Mouse (Mus musculus): ENCODE results near the gene Gltp. TPM values are rescaled to one million over a fixed set of nuclear protein-coding genes. Genes with fewer than 3 reads are reported as not detected.

Gltp gene
- 81.6 and 87.4 TPM in 2 replicates for polyA plus RNA-seq (2014; fragmentation: Nextera tagmentation; extraction: Ambion mirVana)

DNA sequence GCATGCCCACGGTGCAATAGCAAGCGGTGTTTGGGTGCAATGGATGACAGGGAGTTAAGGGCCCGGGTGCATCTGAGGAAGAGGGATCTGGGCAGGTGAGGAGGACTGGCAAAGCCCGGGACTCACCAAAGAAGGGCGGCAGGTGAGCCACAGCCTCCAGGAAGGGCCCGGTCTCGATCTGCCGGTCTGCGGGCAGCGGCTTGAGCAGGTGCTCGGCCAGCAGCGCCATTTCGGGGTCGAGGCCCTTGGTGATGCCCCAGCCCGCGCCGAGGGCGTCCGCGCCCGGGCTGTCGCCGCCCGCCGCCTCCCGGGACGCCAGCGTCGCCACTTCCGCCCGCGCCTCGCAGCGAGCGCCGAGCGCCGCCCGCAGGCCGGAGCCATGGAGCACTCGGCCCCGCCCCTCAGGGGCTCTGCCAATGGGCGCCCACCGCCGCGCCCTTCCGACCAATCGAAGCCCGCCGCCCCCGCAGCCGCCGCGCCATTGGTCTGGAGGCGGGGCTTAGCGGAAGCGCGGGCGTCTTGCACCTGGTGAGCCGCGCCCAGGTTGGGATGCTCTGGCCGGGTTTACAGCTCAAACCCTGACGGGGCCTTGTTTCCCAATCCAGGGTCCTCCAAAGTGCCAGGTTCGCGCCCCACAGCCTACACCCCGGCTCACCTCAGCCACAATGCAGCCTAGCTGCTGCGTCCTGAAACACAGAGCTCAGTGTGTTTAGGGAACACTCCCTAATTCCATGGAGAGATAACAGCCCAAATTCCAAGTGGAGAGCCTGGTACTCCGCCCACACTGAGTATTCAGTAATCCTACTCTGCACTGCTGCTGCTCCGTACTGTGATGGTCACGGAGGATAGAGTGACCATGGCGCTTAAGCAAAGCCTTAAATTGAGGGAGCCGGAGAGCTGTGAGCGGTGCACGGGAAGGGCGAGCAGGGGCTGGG is at the start of gene Gltp:
Gene Gltp (minus strand): TSS at position 352 of the 935 bp plus-strand sequence.
- WGBS = 5% methylated on average over 58 of the region's 75 CpGs
- peak; percentile 96 for ATAC-seq (ENCODE audit: insufficient number of reproducible peaks, insufficient read depth, low FRiP score, low read depth)
- Histone ChIP-seq H3K4me3 (ENCODE audit: low read depth, low read length) (peak within 1 kb of the TSS; percentile 68), H3K27ac (ENCODE audit: low read length) (no peak within 1 kb of the TSS), H3K36me3 (ENCODE audit: control insufficient read depth, insufficient read depth, low read length) (no peaks in the 10 kb centered on the region), H3K4me1 (ENCODE audit: control insufficient read depth, insufficient read depth, low read length) (peaks cover 14% of the 10 kb centered on the region; the same call in 1 of the 2 replicates), H3K9me3 (ENCODE audit: control insufficient read depth, low read depth, low read length) (no peaks in the 10 kb centered on the region), H3K27me3 (ENCODE audit: control insufficient read depth, insufficient read depth, low read length) (no peaks in the 10 kb centered on the region), H3K4me2 (replicated peaks; ENCODE audit: low read depth, low read length) (peak within 1 kb of the TSS; percentile 95), H3K9ac (replicated peaks; ENCODE audit: low read depth, low read length) (peak within 1 kb of the TSS; percentile 61)

DNA sequence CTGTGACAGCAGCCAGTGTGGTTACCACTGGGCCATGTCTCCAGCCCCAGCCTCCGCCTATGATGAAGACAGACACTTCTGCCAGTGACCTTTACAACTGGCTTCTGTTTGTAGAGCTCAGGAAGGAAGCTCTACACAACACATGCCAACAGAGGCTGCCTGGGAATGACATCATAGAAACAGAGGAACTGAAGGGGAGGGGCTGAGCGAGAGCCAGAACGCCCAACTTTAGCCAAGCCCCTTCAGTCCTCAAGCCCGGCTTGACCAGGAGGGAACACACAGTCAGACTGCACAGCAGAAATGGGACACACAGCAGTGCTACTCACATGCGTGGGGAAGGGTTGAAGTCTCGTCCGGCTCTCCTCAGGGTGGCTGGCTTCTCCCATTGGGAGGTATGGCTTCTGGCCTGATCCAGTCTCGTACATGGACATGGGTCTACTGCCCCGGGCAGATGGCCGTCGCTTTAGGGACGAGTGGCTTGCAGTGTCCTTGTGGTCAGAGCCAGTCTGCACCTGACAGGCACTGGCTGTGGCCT is 48.0 kb upstream of the Gltp start:
- ATAC-seq (ENCODE audit: insufficient number of reproducible peaks, insufficient read depth, low FRiP score, low read depth) = no peak
- no peak overlapping the region for H3K27ac ChIP-seq (ENCODE audit: low read length)

DNA sequence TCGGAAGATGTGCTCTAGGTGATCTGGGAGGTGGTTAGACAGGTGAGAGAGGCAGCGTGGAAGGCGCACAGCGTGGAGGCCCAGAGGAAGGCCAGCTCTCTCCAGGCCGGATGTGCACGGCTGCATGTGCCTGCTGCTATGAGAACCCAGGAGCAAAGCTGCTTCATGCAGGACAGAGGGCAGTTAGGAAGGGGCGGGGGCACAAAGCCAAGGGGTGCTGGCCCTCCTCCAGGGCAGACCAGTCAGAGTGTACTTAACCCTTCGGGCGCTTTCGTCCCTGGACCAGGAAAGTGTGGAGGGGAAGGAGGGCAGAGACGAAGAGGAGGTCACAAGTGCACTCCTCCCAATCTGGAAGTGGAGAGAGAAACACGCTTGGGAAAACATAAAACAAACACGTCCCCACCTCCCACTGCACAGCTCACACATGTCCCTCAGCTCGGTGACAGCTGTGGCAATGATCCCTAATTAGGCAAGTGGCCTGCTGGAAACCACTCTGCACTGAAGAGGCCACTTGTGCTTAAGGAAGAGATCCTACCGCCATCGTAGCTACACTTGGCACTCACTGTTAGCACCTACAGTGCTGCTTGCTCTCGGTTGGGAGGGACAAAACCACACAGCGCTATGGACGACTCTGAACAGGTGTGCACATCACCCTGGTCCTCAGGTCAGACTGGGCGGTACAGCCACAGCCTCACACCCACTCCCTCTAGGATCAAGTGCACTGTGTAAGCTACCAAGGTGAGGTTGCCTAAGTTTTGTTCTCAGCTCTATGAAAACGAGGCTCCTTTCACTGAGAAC is 46.5 kb upstream of the Gltp start:
- no peaks in the 10 kb centered on the region for H3K9me3 ChIP-seq (ENCODE audit: control insufficient read depth, low read depth, low read length)
- peaks cover 71% of the 10 kb centered on the region for H3K36me3 ChIP-seq (ENCODE audit: control insufficient read depth, insufficient read depth, low read length)
- no peaks in the 10 kb centered on the region for H3K27me3 ChIP-seq (ENCODE audit: control insufficient read depth, insufficient read depth, low read length)
- ATAC-seq (ENCODE audit: insufficient number of reproducible peaks, insufficient read depth, low FRiP score, low read depth) = no peak
- WGBS = 81% methylated on average over 21 of the region's 21 CpGs
- no peak overlapping the region for H3K4me3 ChIP-seq (ENCODE audit: low read depth, low read length)
- H3K27ac ChIP-seq (ENCODE audit: low read length) = no peak overlapping the region
- H3K9ac ChIP-seq (replicated peaks; ENCODE audit: low read depth, low read length) = no peak overlapping the region
- no peaks in the 10 kb centered on the region for H3K4me1 ChIP-seq (ENCODE audit: control insufficient read depth, insufficient read depth, low read length)
- no peak overlapping the region for H3K4me2 ChIP-seq (replicated peaks; ENCODE audit: low read depth, low read length)

More for the DNA sequence above, 48.0 kb upstream of the Gltp start:
- H3K27me3 ChIP-seq (ENCODE audit: control insufficient read depth, insufficient read depth, low read length) = no peaks in the 10 kb centered on the region
- 77% methylated on average over 12 of the region's 12 CpGs for WGBS
- no peaks in the 10 kb centered on the region for H3K9me3 ChIP-seq (ENCODE audit: control insufficient read depth, low read depth, low read length)
- H3K4me2 ChIP-seq (replicated peaks; ENCODE audit: low read depth, low read length) = no peak overlapping the region
- no peaks in the 10 kb centered on the region for H3K4me1 ChIP-seq (ENCODE audit: control insufficient read depth, insufficient read depth, low read length)
- H3K4me3 ChIP-seq (ENCODE audit: low read depth, low read length) = no peak overlapping the region
- peaks cover 71% of the 10 kb centered on the region for H3K36me3 ChIP-seq (ENCODE audit: control insufficient read depth, insufficient read depth, low read length)
- no peak overlapping the region for H3K9ac ChIP-seq (replicated peaks; ENCODE audit: low read depth, low read length)

DNA sequence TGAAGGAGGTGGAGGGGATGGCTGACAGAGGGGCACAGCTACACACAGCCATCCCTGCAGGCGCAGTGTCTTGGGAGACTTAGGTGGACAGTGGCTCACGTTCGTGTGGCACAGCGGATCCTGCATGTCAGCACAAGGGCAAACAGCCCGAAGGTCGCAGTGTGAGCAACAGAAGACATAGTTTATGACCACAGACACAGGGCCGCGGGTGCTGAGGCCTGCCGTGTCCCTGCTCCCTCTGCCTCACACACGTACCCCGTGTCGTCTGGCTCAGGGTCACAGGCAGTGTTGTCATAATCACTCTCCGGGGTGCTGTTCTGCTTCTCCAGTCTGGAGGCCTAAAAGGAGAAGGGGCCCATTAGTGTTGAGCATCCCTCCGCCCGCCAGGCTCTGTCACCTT is 42.8 kb upstream of the Gltp start:
- no peaks in the 10 kb centered on the region for H3K27me3 ChIP-seq (ENCODE audit: control insufficient read depth, insufficient read depth, low read length)
- no peaks in the 10 kb centered on the region for H3K9me3 ChIP-seq (ENCODE audit: control insufficient read depth, low read depth, low read length)
- 93% methylated on average over 15 of the region's 15 CpGs for WGBS
- no peak overlapping the region for H3K4me3 ChIP-seq (ENCODE audit: low read depth, low read length)
- H3K4me2 ChIP-seq (replicated peaks; ENCODE audit: low read depth, low read length) = no peak overlapping the region
- H3K9ac ChIP-seq (replicated peaks; ENCODE audit: low read depth, low read length) = no peak overlapping the region
- no peak overlapping the region for H3K27ac ChIP-seq (ENCODE audit: low read length)
- no peak for ATAC-seq (ENCODE audit: insufficient number of reproducible peaks, insufficient read depth, low FRiP score, low read depth)
- peaks cover 75% of the 10 kb centered on the region for H3K36me3 ChIP-seq (ENCODE audit: control insufficient read depth, insufficient read depth, low read length)
- no peaks in the 10 kb centered on the region for H3K4me1 ChIP-seq (ENCODE audit: control insufficient read depth, insufficient read depth, low read length)

DNA sequence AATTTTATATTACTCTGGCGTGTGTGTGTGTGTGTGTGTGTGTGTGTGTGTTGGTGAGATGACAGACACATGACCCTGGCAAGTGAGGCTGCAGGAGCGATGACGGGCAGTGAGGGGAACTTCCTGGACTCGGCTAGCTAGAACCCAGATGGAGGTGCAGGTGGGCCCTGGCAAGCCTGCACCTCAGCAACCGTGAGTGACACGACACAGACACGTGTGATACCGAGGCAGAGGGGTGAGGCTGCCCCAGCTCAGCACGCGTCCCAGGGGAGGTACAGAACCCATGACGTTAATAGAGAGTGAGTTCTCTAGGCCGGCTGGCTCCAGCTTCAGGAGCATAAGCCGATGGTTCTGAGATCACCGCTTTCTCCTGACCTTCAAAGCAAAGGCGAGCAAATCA is 41.2 kb upstream of the Gltp start:
- no peak for ATAC-seq (ENCODE audit: insufficient number of reproducible peaks, insufficient read depth, low FRiP score, low read depth)
- no peaks in the 10 kb centered on the region for H3K4me1 ChIP-seq (ENCODE audit: control insufficient read depth, insufficient read depth, low read length)
- H3K4me3 ChIP-seq (ENCODE audit: low read depth, low read length) = no peak overlapping the region
- H3K9ac ChIP-seq (replicated peaks; ENCODE audit: low read depth, low read length) = no peak overlapping the region
- H3K9me3 ChIP-seq (ENCODE audit: control insufficient read depth, low read depth, low read length) = no peaks in the 10 kb centered on the region
- no peaks in the 10 kb centered on the region for H3K27me3 ChIP-seq (ENCODE audit: control insufficient read depth, insufficient read depth, low read length)
- 90% methylated on average over 15 of the region's 15 CpGs for WGBS
- H3K36me3 ChIP-seq (ENCODE audit: control insufficient read depth, insufficient read depth, low read length) = peaks cover 79% of the 10 kb centered on the region
- no peak overlapping the region for H3K27ac ChIP-seq (ENCODE audit: low read length)
- no peak overlapping the region for H3K4me2 ChIP-seq (replicated peaks; ENCODE audit: low read depth, low read length)

DNA sequence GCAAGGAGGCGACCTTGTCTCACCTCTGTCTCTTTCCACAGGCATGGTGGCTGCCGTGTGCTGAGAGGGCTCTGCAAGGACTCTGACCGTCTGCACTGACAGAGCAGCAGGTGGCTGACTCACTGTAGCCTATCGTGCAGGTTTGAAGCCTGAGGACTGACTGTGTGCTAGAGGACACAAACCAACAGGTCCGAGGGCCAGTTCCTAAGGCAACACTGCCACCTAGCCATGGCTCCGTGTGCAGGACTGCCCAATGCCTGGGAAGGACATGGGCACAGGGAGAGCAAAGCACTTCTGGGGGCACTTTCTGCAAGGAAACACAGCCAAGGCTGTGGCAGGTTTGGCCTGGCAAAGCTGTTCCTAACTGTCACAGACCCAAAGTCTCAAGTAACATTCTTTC is 40.7 kb upstream of the Gltp start:
- no peak overlapping the region for H3K4me2 ChIP-seq (replicated peaks; ENCODE audit: low read depth, low read length)
- H3K27me3 ChIP-seq (ENCODE audit: control insufficient read depth, insufficient read depth, low read length) = no peaks in the 10 kb centered on the region
- no peak overlapping the region for H3K4me3 ChIP-seq (ENCODE audit: low read depth, low read length)
- H3K9me3 ChIP-seq (ENCODE audit: control insufficient read depth, low read depth, low read length) = no peaks in the 10 kb centered on the region
- no peaks in the 10 kb centered on the region for H3K4me1 ChIP-seq (ENCODE audit: control insufficient read depth, insufficient read depth, low read length)
- no peak for ATAC-seq (ENCODE audit: insufficient number of reproducible peaks, insufficient read depth, low FRiP score, low read depth)
- peaks cover 74% of the 10 kb centered on the region for H3K36me3 ChIP-seq (ENCODE audit: control insufficient read depth, insufficient read depth, low read length)
- no peak overlapping the region for H3K9ac ChIP-seq (replicated peaks; ENCODE audit: low read depth, low read length)
- H3K27ac ChIP-seq (ENCODE audit: low read length) = no peak overlapping the region
- 68% methylated on average over 6 of the region's 6 CpGs for WGBS

DNA sequence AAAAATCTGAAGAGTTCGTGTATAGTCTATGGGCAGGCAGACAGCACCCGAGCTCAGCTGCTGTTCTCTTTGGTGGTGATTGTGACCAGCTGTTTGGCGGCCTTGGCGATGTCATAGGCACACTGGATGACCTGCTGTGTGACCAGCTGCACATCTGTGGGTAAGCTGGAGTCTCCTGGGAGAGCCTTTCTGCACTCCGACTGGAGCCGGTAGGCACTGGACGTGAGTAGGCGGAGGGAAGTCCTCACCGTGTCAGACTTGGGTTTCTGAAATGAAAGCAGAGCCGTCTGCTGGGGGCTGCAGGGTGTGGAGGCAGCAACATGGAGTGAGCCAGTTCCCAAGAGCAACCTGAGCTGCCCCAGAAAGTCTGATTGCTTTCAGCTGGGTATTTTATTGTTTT is 39.3 kb upstream of the Gltp start:
- Histone ChIP-seq H3K4me1 (ENCODE audit: control insufficient read depth, insufficient read depth, low read length) (no peaks in the 10 kb centered on the region), H3K4me2 (replicated peaks; ENCODE audit: low read depth, low read length) (no peak overlapping the region), H3K27ac (ENCODE audit: low read length) (no peak overlapping the region), H3K9ac (replicated peaks; ENCODE audit: low read depth, low read length) (no peak overlapping the region), H3K36me3 (ENCODE audit: control insufficient read depth, insufficient read depth, low read length) (peaks cover 67% of the 10 kb centered on the region), H3K27me3 (ENCODE audit: control insufficient read depth, insufficient read depth, low read length) (no peaks in the 10 kb centered on the region), H3K4me3 (ENCODE audit: low read depth, low read length) (no peak overlapping the region), H3K9me3 (ENCODE audit: control insufficient read depth, low read depth, low read length) (no peaks in the 10 kb centered on the region)
- WGBS = 73% methylated on average over 10 of the region's 10 CpGs
- no peak for ATAC-seq (ENCODE audit: insufficient number of reproducible peaks, insufficient read depth, low FRiP score, low read depth)

DNA sequence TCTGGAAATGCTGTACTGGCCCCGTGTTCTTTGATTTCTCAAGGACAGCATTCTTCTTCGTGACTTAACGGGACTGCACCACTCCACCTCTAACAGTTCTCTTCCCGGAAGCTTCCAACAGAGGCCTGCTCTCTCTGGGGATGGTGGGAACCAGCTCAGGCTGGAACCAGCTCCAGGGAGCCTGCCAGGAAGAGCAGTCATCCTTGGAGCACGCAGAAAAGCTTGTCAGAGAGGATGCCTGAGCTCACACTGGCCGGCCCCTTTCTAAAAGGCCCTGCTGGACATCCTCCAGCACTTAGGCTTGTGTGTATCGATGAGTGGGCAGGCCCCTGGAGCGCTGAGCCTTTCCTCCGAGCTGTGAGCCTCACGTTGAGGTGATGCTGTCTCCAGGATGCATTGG is 37.4 kb upstream of the Gltp start:
- no peak overlapping the region for H3K4me3 ChIP-seq (ENCODE audit: low read depth, low read length)

More for the DNA sequence above, 37.4 kb upstream of the Gltp start:
- 88% methylated on average over 10 of the region's 10 CpGs for WGBS
- Histone ChIP-seq H3K27me3 (ENCODE audit: control insufficient read depth, insufficient read depth, low read length) (no peaks in the 10 kb centered on the region), H3K27ac (ENCODE audit: low read length) (no peak overlapping the region), H3K9me3 (ENCODE audit: control insufficient read depth, low read depth, low read length) (no peaks in the 10 kb centered on the region), H3K36me3 (ENCODE audit: control insufficient read depth, insufficient read depth, low read length) (peaks cover 50% of the 10 kb centered on the region), H3K4me1 (ENCODE audit: control insufficient read depth, insufficient read depth, low read length) (no peaks in the 10 kb centered on the region), H3K9ac (replicated peaks; ENCODE audit: low read depth, low read length) (no peak overlapping the region), H3K4me2 (replicated peaks; ENCODE audit: low read depth, low read length) (no peak overlapping the region)
- ATAC-seq (ENCODE audit: insufficient number of reproducible peaks, insufficient read depth, low FRiP score, low read depth) = no peak

Measured in stomach, embryonic 14.5 days (tissue).